Mouse (Mus musculus): ENCODE data around the gene C87436.
"Not testable (repeated sequence)": the region's sequence is repeated elsewhere in the genome, so short reads cannot be mapped to it uniquely, and the experiment has no call there.

The C87436 gene

GRCm38 (mm10) chr6:86485943-86486640 is 47.9 kb downstream of the C87436 start:
- DNase-seq = no peak

- DNase-seq = peak; percentile 93
Observed at GRCm38 (mm10) chr6:86487358-86488148, 49.4 kb downstream of the C87436 start.

- DNase-seq = no peak
Observed at GRCm38 (mm10) chr6:86488149-86488485, 49.9 kb downstream of the C87436 start.

- DNase-seq = no peak
Observed at GRCm38 (mm10) chr6:86489945-86490344, 51.8 kb downstream of the C87436 start.

- DNase-seq = not testable (repeated sequence)
Observed at GRCm38 (mm10) chr6:86490413-86490812, 52.2 kb downstream of the C87436 start.

GRCm38 (mm10) chr6:86493469-86494263 is 55.5 kb downstream of the C87436 start:
- no peak for DNase-seq

- no peak for DNase-seq
Observed at GRCm38 (mm10) chr6:86494767-86495166, 56.6 kb downstream of the C87436 start.

GRCm38 (mm10) chr6:86495661-86496060 is 57.5 kb downstream of the C87436 start:
- DNase-seq = no peak

GRCm38 (mm10) chr6:86496127-86496526 is 58.0 kb downstream of the C87436 start:
- DNase-seq = no peak

GRCm38 (mm10) chr6:86496585-86496984 is 58.4 kb downstream of the C87436 start:
- no peak for DNase-seq

GRCm38 (mm10) chr6:86497071-86497815 is 59.1 kb downstream of the C87436 start:
- DNase-seq = peak; percentile 64

GRCm38 (mm10) chr6:86497942-86498732 is 60.0 kb downstream of the C87436 start:
- no peak for DNase-seq

- DNase-seq = no peak
Observed at GRCm38 (mm10) chr6:86499571-86500109, 61.5 kb downstream of the C87436 start.

GRCm38 (mm10) chr6:86503513-86503912 is 65.3 kb downstream of the C87436 start:
- peak; percentile 19 for DNase-seq

GRCm38 (mm10) chr6:86505671-86506070 is 67.5 kb downstream of the C87436 start:
- DNase-seq = peak; percentile 84

GRCm38 (mm10) chr6:86506309-86506708 is 68.1 kb downstream of the C87436 start:
- no peak for DNase-seq

- no peak for DNase-seq
Observed at GRCm38 (mm10) chr6:86507116-86507515, 68.9 kb downstream of the C87436 start.

- DNase-seq = no peak
Observed at GRCm38 (mm10) chr6:86508736-86509135, 70.6 kb downstream of the C87436 start.

GRCm38 (mm10) chr6:86509194-86509865 is 71.2 kb downstream of the C87436 start:
- no peak for DNase-seq

GRCm38 (mm10) chr6:86509866-86510200 is 71.7 kb downstream of the C87436 start:
- DNase-seq = no peak

GRCm38 (mm10) chr6:86510979-86511378 is 72.8 kb downstream of the C87436 start:
- DNase-seq = no peak
